Mouse (Mus musculus): ENCODE data around the gene Spp1. TPM values are rescaled to one million over a fixed set of nuclear protein-coding genes. Genes with fewer than 3 reads are reported as not detected.
A peak's percentile ranks its signal among the peaks of the same experiment; 100 is the strongest.
"Not testable (repeated sequence)": the region's sequence is repeated elsewhere in the genome, so short reads cannot be mapped to it uniquely, and the experiment has no call there.

Gene Spp1
- polyA plus RNA-seq, 1 experiment from 2014 or later: 91.2 TPM

DNA sequence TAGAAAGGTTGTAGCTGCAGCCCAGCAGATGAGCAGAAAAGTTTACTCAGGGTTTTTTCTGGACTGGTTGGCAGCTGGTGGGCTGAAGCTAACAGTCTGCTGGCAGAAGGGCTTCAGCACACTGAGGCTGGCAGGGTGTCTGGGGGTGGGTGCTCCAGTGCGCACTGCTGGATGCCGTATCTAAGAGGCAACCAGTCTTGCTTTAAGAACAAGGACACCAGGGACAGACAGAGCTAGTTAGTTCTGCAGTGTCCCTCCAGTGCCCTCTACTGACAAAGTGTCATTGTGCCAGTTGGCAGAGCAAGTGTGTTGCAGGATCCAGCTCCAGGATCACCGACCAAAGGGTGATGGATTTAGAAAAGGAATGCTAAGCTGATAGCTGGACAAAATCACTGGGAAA lies 11.2 kb downstream of the Spp1 start:
- Histone ChIP-seq H3K27me3 (replicated peaks; ENCODE audit: control insufficient read depth, insufficient read depth, low read length) (no peaks in the 10 kb centered on the region), H3K9me3 (ENCODE audit: control insufficient read depth, low read length) (no peaks in the 10 kb centered on the region), H3K27ac (ENCODE audit: low read depth) (no peak overlapping the region), H3K4me3 (ENCODE audit: low read depth, low read length) (no peak overlapping the region), H3K9ac (ENCODE audit: low read length) (no peak overlapping the region), H3K4me1 (replicated peaks; ENCODE audit: control insufficient read depth, insufficient read depth, low read length) (no peaks in the 10 kb centered on the region), H3K4me2 (ENCODE audit: low read length) (no peak overlapping the region), H3K36me3 (ENCODE audit: control insufficient read depth, insufficient read depth, low read length) (no peaks in the 10 kb centered on the region)
- WGBS: 14% methylated on average over 3 of the region's 3 CpGs
- ATAC-seq (replicated peaks; ENCODE audit: low FRiP score, low TSS enrichment, low read depth): 0 out of 2 replicates have a peak, but pooled peaks have one; percentile 55
- DNase-seq (ENCODE audit: low spot score): no peak

DNA sequence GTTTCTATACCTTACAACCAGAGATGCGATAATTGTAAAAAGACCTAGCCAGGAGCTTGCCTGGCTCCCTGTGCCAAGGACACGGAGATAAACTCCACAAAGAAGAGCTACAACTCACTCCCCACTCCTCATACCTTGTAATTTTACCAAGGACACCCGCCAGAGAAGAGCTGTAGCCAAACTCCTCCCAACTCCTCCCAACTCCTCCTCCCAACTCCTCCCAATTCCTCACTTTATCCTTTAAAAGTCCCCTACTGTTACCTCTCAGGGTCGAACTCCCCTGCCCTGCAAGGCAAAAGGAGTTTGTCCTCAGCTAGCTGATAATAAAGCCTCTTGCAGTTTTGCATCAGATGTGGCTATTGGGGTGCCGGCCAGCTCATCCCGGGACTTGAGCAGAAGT lies 13.4 kb downstream of the Spp1 start:
- not testable (repeated sequence) for H3K27ac ChIP-seq (ENCODE audit: low read depth); H3K4me1 ChIP-seq (replicated peaks; ENCODE audit: control insufficient read depth, insufficient read depth, low read length); DNase-seq (ENCODE audit: low spot score); H3K9ac ChIP-seq (ENCODE audit: low read length); H3K4me3 ChIP-seq (ENCODE audit: low read depth, low read length); H3K36me3 ChIP-seq (ENCODE audit: control insufficient read depth, insufficient read depth, low read length); H3K4me2 ChIP-seq (ENCODE audit: low read length); H3K27me3 ChIP-seq (replicated peaks; ENCODE audit: control insufficient read depth, insufficient read depth, low read length); H3K9me3 ChIP-seq (ENCODE audit: control insufficient read depth, low read length); ATAC-seq (replicated peaks; ENCODE audit: low FRiP score, low TSS enrichment, low read depth)
- 24% methylated on average over 6 of the region's 6 CpGs for WGBS

DNA sequence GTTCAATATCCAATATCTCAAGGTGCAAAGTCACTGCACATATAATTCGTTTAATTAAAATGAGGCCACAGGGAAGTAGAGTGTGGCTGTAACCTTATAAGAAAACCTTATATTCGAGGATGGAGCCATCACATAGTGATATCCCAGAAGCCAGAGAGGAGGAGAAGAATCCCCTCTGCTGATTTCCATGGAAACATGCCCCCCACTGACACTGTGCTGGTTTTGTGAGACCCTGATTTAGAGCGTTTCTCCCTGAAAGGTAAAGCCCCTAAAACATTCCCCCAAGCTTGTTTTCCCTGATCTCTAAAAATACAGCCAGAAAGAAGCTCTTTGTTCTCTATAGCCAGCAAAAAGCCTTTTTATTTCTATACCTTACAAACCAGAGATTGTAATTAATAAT lies 14.6 kb downstream of the Spp1 start:
- ATAC-seq (replicated peaks; ENCODE audit: low FRiP score, low TSS enrichment, low read depth): no peak

DNA sequence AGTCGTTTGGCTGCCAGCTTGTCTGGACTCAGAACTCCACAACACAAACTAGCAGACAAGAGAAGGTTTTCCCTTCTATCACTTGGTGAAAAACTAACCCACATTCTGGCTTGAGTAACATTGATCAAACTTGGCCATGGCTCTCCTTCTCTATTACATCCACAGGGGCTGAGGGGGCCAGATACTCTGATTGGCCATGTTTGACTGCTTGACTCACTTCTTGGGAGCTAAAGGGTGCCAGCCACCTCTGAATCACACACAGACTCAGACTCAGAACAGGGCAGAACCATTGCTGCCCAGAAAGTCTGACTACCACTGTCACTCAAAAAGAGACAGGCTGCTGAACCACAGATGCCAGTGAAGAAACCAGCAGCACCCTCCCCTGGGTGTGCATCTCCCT lies 18.2 kb downstream of the Spp1 start:
- Histone ChIP-seq H3K4me3 (ENCODE audit: low read depth, low read length) (no peak overlapping the region), H3K9me3 (ENCODE audit: control insufficient read depth, low read length) (no peaks in the 10 kb centered on the region; the same call in 1 of the 2 replicates), H3K27me3 (replicated peaks; ENCODE audit: control insufficient read depth, insufficient read depth, low read length) (no peaks in the 10 kb centered on the region), H3K36me3 (ENCODE audit: control insufficient read depth, insufficient read depth, low read length) (no peaks in the 10 kb centered on the region), H3K4me2 (ENCODE audit: low read length) (no peak overlapping the region), H3K27ac (ENCODE audit: low read depth) (no peak overlapping the region), H3K4me1 (replicated peaks; ENCODE audit: control insufficient read depth, insufficient read depth, low read length) (no peaks in the 10 kb centered on the region), H3K9ac (ENCODE audit: low read length) (no peak overlapping the region)
- 61% methylated on average over 1 of the region's 1 CpGs for WGBS
- no peak for ATAC-seq (replicated peaks; ENCODE audit: low FRiP score, low TSS enrichment, low read depth)
- DNase-seq (ENCODE audit: low spot score): no peak

More for the DNA sequence above, 14.6 kb downstream of the Spp1 start:
- DNase-seq (ENCODE audit: low spot score): no peak
- H3K4me1 ChIP-seq (replicated peaks; ENCODE audit: control insufficient read depth, insufficient read depth, low read length): no peaks in the 10 kb centered on the region
- 42% methylated on average over 3 of the region's 3 CpGs for WGBS
- no peaks in the 10 kb centered on the region for H3K36me3 ChIP-seq (ENCODE audit: control insufficient read depth, insufficient read depth, low read length)
- H3K4me3 ChIP-seq (ENCODE audit: low read depth, low read length): no peak overlapping the region
- H3K9ac ChIP-seq (ENCODE audit: low read length): no peak overlapping the region
- no peaks in the 10 kb centered on the region for H3K27me3 ChIP-seq (replicated peaks; ENCODE audit: control insufficient read depth, insufficient read depth, low read length)
- 0 out of 2 replicates have a peak overlapping the region, but pooled peaks have one; percentile 8 for H3K4me2 ChIP-seq (ENCODE audit: low read length)
- no peak overlapping the region for H3K27ac ChIP-seq (ENCODE audit: low read depth)
- H3K9me3 ChIP-seq (ENCODE audit: control insufficient read depth, low read length): no peaks in the 10 kb centered on the region

DNA sequence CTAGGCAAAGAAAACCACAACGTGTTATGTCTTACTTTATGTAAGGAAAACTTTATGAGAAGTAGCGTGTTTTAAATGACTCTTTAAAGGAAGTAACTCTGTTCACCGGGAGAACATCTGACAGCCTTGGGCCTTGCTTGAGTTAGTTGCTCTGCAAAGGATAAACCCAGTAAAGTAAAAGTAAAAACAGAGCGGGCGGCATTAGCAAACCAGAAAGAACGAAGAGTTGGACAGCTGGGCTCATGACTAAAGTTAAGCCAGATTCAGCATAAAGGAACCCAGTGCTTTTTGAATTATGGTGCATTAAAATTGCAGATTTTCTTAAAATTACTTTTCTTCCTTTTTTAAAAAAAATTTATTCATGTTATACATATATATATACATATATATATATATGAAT lies 19.6 kb downstream of the Spp1 start:
- no peaks in the 10 kb centered on the region; the same call in 1 of the 2 replicates for H3K9me3 ChIP-seq (ENCODE audit: control insufficient read depth, low read length)
- no peaks in the 10 kb centered on the region for H3K36me3 ChIP-seq (ENCODE audit: control insufficient read depth, insufficient read depth, low read length)
- ATAC-seq (replicated peaks; ENCODE audit: low FRiP score, low TSS enrichment, low read depth) (no peak), DNase-seq (ENCODE audit: low spot score) (no peak)
- no peak overlapping the region for H3K9ac ChIP-seq (ENCODE audit: low read length)
- no peak overlapping the region for H3K4me3 ChIP-seq (ENCODE audit: low read depth, low read length)
- WGBS: 89% methylated on average over 6 of the region's 6 CpGs
- H3K27me3 ChIP-seq (replicated peaks; ENCODE audit: control insufficient read depth, insufficient read depth, low read length): no peaks in the 10 kb centered on the region
- H3K27ac ChIP-seq (ENCODE audit: low read depth): no peak overlapping the region
- H3K4me1 ChIP-seq (replicated peaks; ENCODE audit: control insufficient read depth, insufficient read depth, low read length): peaks cover 6% of the 10 kb centered on the region
- H3K4me2 ChIP-seq (ENCODE audit: low read length): no peak overlapping the region

DNA sequence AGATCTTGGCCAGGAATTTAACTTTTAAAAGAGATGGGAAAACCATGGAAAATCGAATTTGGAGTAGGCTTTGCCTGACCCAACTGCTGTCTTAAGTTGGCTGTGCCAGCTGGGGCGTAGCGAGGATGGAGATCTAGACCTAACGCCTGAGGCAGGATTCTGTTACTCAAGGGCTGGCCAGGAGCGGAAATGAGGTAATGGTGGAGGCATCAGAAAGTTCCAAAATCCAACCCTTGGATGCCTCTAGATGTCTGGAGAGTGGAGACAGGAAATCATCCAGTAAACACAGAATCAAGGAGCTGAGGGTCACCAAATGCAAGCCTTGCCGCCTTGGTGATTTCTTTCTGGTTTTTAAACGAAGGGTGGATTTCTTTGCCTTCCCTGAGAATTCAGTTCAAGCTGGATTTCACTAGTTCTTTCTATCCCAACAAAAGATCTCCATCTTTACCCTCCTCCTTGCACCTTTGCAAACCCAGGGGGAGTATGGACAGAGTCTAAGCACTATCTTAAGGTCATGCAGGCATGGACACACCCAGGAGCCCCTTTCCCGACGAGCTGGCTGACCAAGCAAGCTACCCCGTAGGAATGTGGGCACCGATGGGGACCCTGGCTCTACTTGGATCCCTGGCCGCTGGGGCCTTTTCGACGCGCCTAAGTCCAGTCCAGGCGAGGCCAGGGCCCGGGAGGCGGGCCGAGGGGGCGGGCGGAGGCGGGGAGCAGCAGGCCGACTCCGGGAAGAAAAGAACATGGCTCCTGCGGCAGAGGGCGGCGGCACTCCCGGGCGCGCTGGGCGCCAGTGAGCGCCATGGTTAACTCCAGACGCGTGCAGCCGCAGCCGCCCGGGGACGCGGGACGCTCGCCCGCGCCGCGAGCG lies 24.2 kb downstream of the Spp1 start, which contains the start of gene Pkd2:
Gene Pkd2 (plus strand): TSS at position 619 of the 874 bp plus-strand sequence.
- DNase-seq (ENCODE audit: low spot score) (peak; percentile 91), ATAC-seq (replicated peaks; ENCODE audit: low FRiP score, low TSS enrichment, low read depth) (peak; percentile 92)
- 10% methylated on average over 42 of the region's 46 CpGs for WGBS
- Histone ChIP-seq H3K4me2 (ENCODE audit: low read length) (peak within 1 kb of the TSS; percentile 74), H3K36me3 (ENCODE audit: control insufficient read depth, insufficient read depth, low read length) (peaks cover 5% of the 10 kb centered on the region; the same call in 1 of the 2 replicates), H3K9ac (ENCODE audit: low read length) (peak within 1 kb of the TSS; percentile 74), H3K4me3 (ENCODE audit: low read depth, low read length) (peak within 1 kb of the TSS; percentile 90), H3K27me3 (replicated peaks; ENCODE audit: control insufficient read depth, insufficient read depth, low read length) (no peaks in the 10 kb centered on the region), H3K9me3 (ENCODE audit: control insufficient read depth, low read length) (no peaks in the 10 kb centered on the region; the same call in 1 of the 2 replicates), H3K4me1 (replicated peaks; ENCODE audit: control insufficient read depth, insufficient read depth, low read length) (peaks cover 14% of the 10 kb centered on the region), H3K27ac (ENCODE audit: low read depth) (peak within 1 kb of the TSS; percentile 82)

DNA sequence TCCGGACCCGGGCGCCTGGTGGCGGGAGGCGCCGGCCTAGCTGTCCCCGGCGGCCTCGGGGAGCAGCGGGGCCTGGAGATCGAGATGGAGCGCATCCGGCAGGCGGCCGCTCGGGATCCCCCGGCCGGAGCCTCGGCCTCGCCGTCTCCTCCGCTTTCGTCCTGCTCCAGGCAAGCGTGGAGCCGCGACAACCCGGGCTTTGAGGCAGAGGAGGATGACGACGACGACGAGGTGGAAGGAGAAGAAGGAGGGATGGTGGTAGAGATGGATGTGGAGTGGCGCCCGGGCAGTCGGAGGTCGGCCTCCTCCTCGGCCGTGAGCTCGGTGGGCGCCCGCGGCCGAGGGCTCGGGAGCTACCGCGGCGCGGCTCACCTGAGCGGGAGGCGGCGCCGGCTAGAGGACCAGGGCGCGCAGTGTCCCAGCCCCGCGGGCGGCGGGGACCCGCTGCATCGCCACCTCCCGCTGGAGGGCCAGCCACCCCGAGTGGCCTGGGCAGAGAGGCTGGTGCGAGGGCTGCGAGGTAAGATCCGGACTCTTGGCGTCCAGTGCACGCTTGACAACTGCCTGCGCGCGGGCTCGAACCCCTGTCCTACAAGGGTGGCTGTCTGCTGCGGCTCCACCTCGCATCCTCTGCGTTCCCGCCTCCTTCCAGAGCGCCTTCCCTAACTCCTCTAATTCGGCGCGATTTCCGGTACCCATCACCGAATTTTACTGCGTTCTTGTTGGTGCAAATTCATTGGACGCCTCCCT lies 25.0 kb downstream of the Spp1 start:
- WGBS: under 1% methylated on average over 75 of the region's 82 CpGs
- peaks cover 9% of the 10 kb centered on the region; the same call in 1 of the 2 replicates for H3K36me3 ChIP-seq (ENCODE audit: control insufficient read depth, insufficient read depth, low read length)
- peak overlapping the region; percentile 74 for H3K4me2 ChIP-seq (ENCODE audit: low read length)
- no peaks in the 10 kb centered on the region for H3K27me3 ChIP-seq (replicated peaks; ENCODE audit: control insufficient read depth, insufficient read depth, low read length)
- peak overlapping the region; percentile 82 for H3K27ac ChIP-seq (ENCODE audit: low read depth)
- peak overlapping the region; percentile 90 for H3K4me3 ChIP-seq (ENCODE audit: low read depth, low read length)
- ATAC-seq (replicated peaks; ENCODE audit: low FRiP score, low TSS enrichment, low read depth) (peak; percentile 73), DNase-seq (ENCODE audit: low spot score) (peak; percentile 88)
- peaks cover 14% of the 10 kb centered on the region for H3K4me1 ChIP-seq (replicated peaks; ENCODE audit: control insufficient read depth, insufficient read depth, low read length)
- no peaks in the 10 kb centered on the region; the same call in 1 of the 2 replicates for H3K9me3 ChIP-seq (ENCODE audit: control insufficient read depth, low read length)
- H3K9ac ChIP-seq (ENCODE audit: low read length): peak overlapping the region; percentile 74

DNA sequence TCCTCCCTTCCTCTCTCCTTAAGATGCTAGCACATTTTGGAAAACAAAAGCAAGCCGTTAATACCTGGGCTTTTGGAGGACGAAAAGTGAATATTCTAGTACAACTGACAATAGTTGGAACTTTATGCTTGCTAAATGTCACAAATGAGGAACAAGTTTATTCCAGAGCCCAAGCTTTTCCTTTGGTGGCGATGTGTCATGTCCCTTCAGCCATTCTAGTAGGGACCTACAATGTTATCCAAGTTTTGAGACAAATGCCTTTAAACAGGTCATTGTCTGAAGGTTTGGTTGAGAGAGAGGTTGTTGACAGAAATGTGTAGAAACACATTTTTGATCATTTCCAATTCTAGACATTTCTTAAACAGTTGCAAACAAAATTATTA lies 25.5 kb downstream of the Spp1 start:
- H3K4me3 ChIP-seq (ENCODE audit: low read depth, low read length): peak overlapping the region; percentile 90
- H3K4me1 ChIP-seq (replicated peaks; ENCODE audit: control insufficient read depth, insufficient read depth, low read length): peaks cover 14% of the 10 kb centered on the region
- ATAC-seq (replicated peaks; ENCODE audit: low FRiP score, low TSS enrichment, low read depth): no peak
- peaks cover 14% of the 10 kb centered on the region; the same call in 1 of the 2 replicates for H3K36me3 ChIP-seq (ENCODE audit: control insufficient read depth, insufficient read depth, low read length)
- no peaks in the 10 kb centered on the region; the same call in 1 of the 2 replicates for H3K9me3 ChIP-seq (ENCODE audit: control insufficient read depth, low read length)
- no peak for DNase-seq (ENCODE audit: low spot score)
- H3K27me3 ChIP-seq (replicated peaks; ENCODE audit: control insufficient read depth, insufficient read depth, low read length): no peaks in the 10 kb centered on the region
- H3K4me2 ChIP-seq (ENCODE audit: low read length): peak overlapping the region; percentile 74
- H3K9ac ChIP-seq (ENCODE audit: low read length): peak overlapping the region; percentile 13
- 28% methylated on average over 3 of the region's 3 CpGs for WGBS
- H3K27ac ChIP-seq (ENCODE audit: low read depth): peak overlapping the region; percentile 82

Measured in intestine, embryonic 14.5 days (tissue).